ENCODE assay signal across 29 mouse cellular contexts in genomic region chr7:142557696-142558095, GRCm38 (mm10). TPM values are rescaled to one million over a fixed set of nuclear protein-coding genes. Genes with fewer than 3 reads are reported as not detected.
DNase-seq lines count a peak whose midpoint lies in the region; ATAC-seq and TF ChIP-seq lines count a peak whose summit lies in the region.
"Had no signal": no experiment of that assay in that cellular context is flagged by ENCODE, and none has a peak within 500 bp of the region (broad histone marks: within the 10 kb centered on the region; RNA-seq: fewer than 3 reads in every experiment).

No protein-coding gene starts in this region.

- no peak overlapping the region for H3K4me2 ChIP-seq in hindbrain, embryonic 12.5 days (replicated peaks)
- H3K4me2 ChIP-seq in embryonic facial prominence, embryonic 11.5 days (ENCODE audit: low read depth, low read length): no peak overlapping the region
- H3K4me2 ChIP-seq in myocyte (ENCODE audit: low read depth): peak overlapping the region; percentile 60
- H3K4me2 ChIP-seq: embryonic facial prominence, embryonic 12.5 days; hindbrain, embryonic 15.5 days; neural tube, embryonic 12.5 days had no signal

- TF ChIP-seq POLR2A in myocyte (IDR thresholded peaks at IDR 0.05; ENCODE audit: insufficient read length, low read depth): no peak

- no peak overlapping the region for H3K4me3 ChIP-seq in hindbrain, embryonic 10.5 days
- no peak overlapping the region for H3K4me3 ChIP-seq in hindbrain, embryonic 12.5 days
- H3K4me3 ChIP-seq in embryonic facial prominence, embryonic 10.5 days: no peak overlapping the region
- no peak overlapping the region for H3K4me3 ChIP-seq in embryonic facial prominence, embryonic 11.5 days (ENCODE audit: low read depth, low read length)
- H3K4me3 ChIP-seq in myocyte: peak overlapping the region; percentile 14
- H3K4me3 ChIP-seq: embryonic facial prominence, embryonic 12.5 days; hindbrain, embryonic 15.5 days; neural tube, embryonic 12.5 days had no signal

- peaks cover 10% of the 10 kb centered on the region; the same call in 1 of the 2 replicates for H3K27me3 ChIP-seq in hindbrain, embryonic 10.5 days (ENCODE audit: insufficient read depth, poor library complexity, severe bottlenecking)
- H3K27me3 ChIP-seq in hindbrain, embryonic 12.5 days: no peaks in the 10 kb centered on the region
- no peaks in the 10 kb centered on the region for H3K27me3 ChIP-seq in embryonic facial prominence, embryonic 10.5 days (replicated peaks; ENCODE audit: low read depth, poor library complexity, severe bottlenecking)
- no peaks in the 10 kb centered on the region for H3K27me3 ChIP-seq in embryonic facial prominence, embryonic 11.5 days (ENCODE audit: control insufficient read depth, insufficient read depth, low read length)
- H3K27me3 ChIP-seq in myocyte (ENCODE audit: control insufficient read depth, insufficient read depth, insufficient read length): no peaks in the 10 kb centered on the region
- H3K27me3 ChIP-seq: embryonic facial prominence, embryonic 12.5 days; hindbrain, embryonic 15.5 days; neural tube, embryonic 12.5 days had no signal

- H3K9ac ChIP-seq in hindbrain, embryonic 12.5 days: no peak overlapping the region
- no peak overlapping the region for H3K9ac ChIP-seq in embryonic facial prominence, embryonic 11.5 days (replicated peaks; ENCODE audit: low read length)
- H3K9ac ChIP-seq: embryonic facial prominence, embryonic 12.5 days; hindbrain, embryonic 15.5 days; neural tube, embryonic 12.5 days had no signal

- H3K4me1 ChIP-seq in hindbrain, embryonic 10.5 days (replicated peaks): peaks cover 84% of the 10 kb centered on the region
- peaks cover 41% of the 10 kb centered on the region for H3K4me1 ChIP-seq in hindbrain, embryonic 12.5 days
- peaks cover 99% of the 10 kb centered on the region for H3K4me1 ChIP-seq in embryonic facial prominence, embryonic 10.5 days
- H3K4me1 ChIP-seq in embryonic facial prominence, embryonic 11.5 days (ENCODE audit: control insufficient read depth, insufficient read depth, low read length): peaks cover 39% of the 10 kb centered on the region

- 37% methylated on average over 6 of the region's 6 CpGs for WGBS in hindbrain, embryonic 10.5 days
- 54% methylated on average over 6 of the region's 6 CpGs for WGBS in hindbrain, embryonic 12.5 days
- 18% methylated on average over 6 of the region's 6 CpGs for WGBS in embryonic facial prominence, embryonic 10.5 days
- WGBS in embryonic facial prominence, embryonic 11.5 days: 25% methylated on average over 6 of the region's 6 CpGs

- no peak for ATAC-seq in hindbrain, embryonic 12.5 days (ENCODE audit: low FRiP score)
- ATAC-seq in embryonic facial prominence, embryonic 11.5 days (replicated peaks; ENCODE audit: insufficient number of reproducible peaks, low FRiP score, low TSS enrichment, low read depth): no peak
- ATAC-seq: forebrain, embryonic 16.5 days; inflammation-experienced regulatory T-cells, adult 6 months; midbrain, embryonic 16.5 days had no signal

- H3K9me3 ChIP-seq in hindbrain, embryonic 10.5 days: no peaks in the 10 kb centered on the region
- H3K9me3 ChIP-seq in hindbrain, embryonic 12.5 days (replicated peaks): no peaks in the 10 kb centered on the region
- H3K9me3 ChIP-seq in embryonic facial prominence, embryonic 10.5 days: no peaks in the 10 kb centered on the region
- no peaks in the 10 kb centered on the region for H3K9me3 ChIP-seq in embryonic facial prominence, embryonic 11.5 days (replicated peaks; ENCODE audit: control insufficient read depth, low read length)
- H3K9me3 ChIP-seq: embryonic facial prominence, embryonic 12.5 days; hindbrain, embryonic 15.5 days; neural tube, embryonic 12.5 days had no signal

- peak overlapping the region; percentile 74 for H3K27ac ChIP-seq in hindbrain, embryonic 10.5 days
- H3K27ac ChIP-seq in hindbrain, embryonic 12.5 days: no peak overlapping the region
- peak overlapping the region; percentile 95 for H3K27ac ChIP-seq in embryonic facial prominence, embryonic 10.5 days (replicated peaks)
- H3K27ac ChIP-seq in embryonic facial prominence, embryonic 11.5 days (replicated peaks; ENCODE audit: low read depth, low read length): peak overlapping the region; percentile 3; the same call in 1 of the 2 replicates
- H3K27ac ChIP-seq: embryonic facial prominence, embryonic 12.5 days; hindbrain, embryonic 15.5 days; neural tube, embryonic 12.5 days; stomach, postnatal 0 days had no signal

- DNase-seq in hindbrain, embryonic 10.5 days (ENCODE audit: low spot score): no peak
- no peak for DNase-seq in embryonic facial prominence, embryonic 10.5 days (ENCODE audit: low spot score)
- DNase-seq in embryonic facial prominence, embryonic 11.5 days (ENCODE audit: low spot score): no peak
- no peak for DNase-seq in urinary bladder, adult 2 months (ENCODE audit: low spot score)
- DNase-seq: adrenal gland, postnatal 25 days; B cell, adult 2 months; cerebellum, adult 18-20 months; cerebellum, postnatal 14 days; heart, postnatal 4 days; kidney, adult 8-10 months; kidney, postnatal 10 days; layer of hippocampus, postnatal 36 days; left cerebral cortex, postnatal 4 days; lung, adult 2 months; lung, postnatal 14 days; right cerebral cortex, adult 18-20 months; right cerebral cortex, postnatal 4 days; thymus, adult 18-20 months; thymus, postnatal 25 days had no signal

- H3K36me3 ChIP-seq in hindbrain, embryonic 10.5 days: no peaks in the 10 kb centered on the region
- H3K36me3 ChIP-seq in hindbrain, embryonic 12.5 days: no peaks in the 10 kb centered on the region
- H3K36me3 ChIP-seq in embryonic facial prominence, embryonic 10.5 days (replicated peaks): no peaks in the 10 kb centered on the region
- no peaks in the 10 kb centered on the region for H3K36me3 ChIP-seq in embryonic facial prominence, embryonic 11.5 days (replicated peaks; ENCODE audit: control insufficient read depth, insufficient read depth, low read depth, low read length)
- no peaks in the 10 kb centered on the region for H3K36me3 ChIP-seq in myocyte (ENCODE audit: control insufficient read depth, insufficient read depth)
- H3K36me3 ChIP-seq: embryonic facial prominence, embryonic 12.5 days; hindbrain, embryonic 15.5 days; neural tube, embryonic 12.5 days had no signal

- no peak overlapping the region for H3ac ChIP-seq in myocyte (ENCODE audit: control insufficient read depth, insufficient read length)

- H3K79me2 ChIP-seq in myocyte (ENCODE audit: control insufficient read depth, insufficient read depth): no peaks in the 10 kb centered on the region

TF ChIP-seq in myocyte, 11 proteins besides CTCF, POLR2A, EP300 and RAD21:
- TF ChIP-seq TCF12 (IDR thresholded peaks at IDR 0.05; ENCODE audit: insufficient read depth, poor library complexity, severe bottlenecking) (no peak), REST (IDR thresholded peaks at IDR 0.05; ENCODE audit: insufficient read depth, insufficient read length) (no peak), MAX (IDR thresholded peaks at IDR 0.05; ENCODE audit: low read depth) (no peak), TCF3 (IDR thresholded peaks at IDR 0.05; ENCODE audit: insufficient read length, low read depth) (no peak), USF1 (IDR thresholded peaks at IDR 0.05; ENCODE audit: low read depth) (no peak), POLR2AphosphoS2 (IDR thresholded peaks at IDR 0.05; ENCODE audit: insufficient read length, low read depth) (no peak)
TF ChIP-seq in myocyte: peak in this region for 0.

RNA-seq across cellular contexts. Expression of gene Mrpl23, which starts 25.2 kb away (rescaled TPM):
- 17.7 and 19.7 TPM in 2 replicates for polyA plus RNA-seq in hindbrain, embryonic 10.5 days (2016; fragmentation: Nextera tagmentation; extraction: Ambion mirVana)
- polyA plus RNA-seq in hindbrain, embryonic 12.5 days (2016; fragmentation: Nextera tagmentation; extraction: Ambion mirVana): 8.4 and 13.4 TPM in 2 replicates
- polyA plus RNA-seq in embryonic facial prominence, embryonic 10.5 days (2016; fragmentation: Nextera tagmentation; extraction: Ambion mirVana): 18.1 and 22.4 TPM in 2 replicates
- 16.4 and 17.2 TPM in 2 replicates for polyA plus RNA-seq in embryonic facial prominence, embryonic 11.5 days (2014; fragmentation: Nextera tagmentation; extraction: Ambion mirVana)
- 73.3 TPM for polyA plus RNA-seq in myocyte (2012; fragmentation: generic; extraction: Trizol)
- 76.2 and 102 TPM in 2 replicates for polyA plus RNA-seq in urinary bladder, adult 2 months (2012; rRNA removed)

RNA-seq across cellular contexts. Expression of gene Tnnt3, which starts 59.1 kb away (rescaled TPM):
- polyA plus RNA-seq in hindbrain, embryonic 10.5 days (2016; fragmentation: Nextera tagmentation; extraction: Ambion mirVana): 1.1 and 3.0 TPM in 2 replicates
- 1.8 and 5.8 TPM in 2 replicates for polyA plus RNA-seq in hindbrain, embryonic 12.5 days (2016; fragmentation: Nextera tagmentation; extraction: Ambion mirVana)
- polyA plus RNA-seq in embryonic facial prominence, embryonic 10.5 days (2016; fragmentation: Nextera tagmentation; extraction: Ambion mirVana): 1.4 and 1.6 TPM in 2 replicates
- 1.5 and 2.8 TPM in 2 replicates for polyA plus RNA-seq in embryonic facial prominence, embryonic 11.5 days (2014; fragmentation: Nextera tagmentation; extraction: Ambion mirVana)
- 2,107 TPM for polyA plus RNA-seq in myocyte (2012; fragmentation: generic; extraction: Trizol)
- polyA plus RNA-seq in urinary bladder, adult 2 months (2012; rRNA removed): 74.3 and 79.9 TPM in 2 replicates
- polyA plus RNA-seq: liver, adult 2 months had no signal

Comparison
In these comparisons a context has a peak if more than half of its experiments do, and no peak if none do; other contexts are left out.
1. RNA of gene Tnnt3, which starts 59.1 kb away (polyA plus RNA-seq): 2,107 TPM in myocyte (single experiment); 74.3 to 79.9 TPM in urinary bladder, adult 2 months, 1.5 to 2.8 TPM in embryonic facial prominence, embryonic 11.5 days, 1.8 to 5.8 TPM in hindbrain, embryonic 12.5 days, 1.4 to 1.6 TPM in embryonic facial prominence, embryonic 10.5 days and 1.1 to 3.0 TPM in hindbrain, embryonic 10.5 days; every median in the first group is over 10 times any median in the second.